Mouse (Mus musculus): ENCODE data around the gene Cxcr1. TPM values are rescaled to one million over a fixed set of nuclear protein-coding genes. Genes with fewer than 3 reads are reported as not detected.

Cxcr1 gene
- not detected for total RNA-seq (2023)

DNA sequence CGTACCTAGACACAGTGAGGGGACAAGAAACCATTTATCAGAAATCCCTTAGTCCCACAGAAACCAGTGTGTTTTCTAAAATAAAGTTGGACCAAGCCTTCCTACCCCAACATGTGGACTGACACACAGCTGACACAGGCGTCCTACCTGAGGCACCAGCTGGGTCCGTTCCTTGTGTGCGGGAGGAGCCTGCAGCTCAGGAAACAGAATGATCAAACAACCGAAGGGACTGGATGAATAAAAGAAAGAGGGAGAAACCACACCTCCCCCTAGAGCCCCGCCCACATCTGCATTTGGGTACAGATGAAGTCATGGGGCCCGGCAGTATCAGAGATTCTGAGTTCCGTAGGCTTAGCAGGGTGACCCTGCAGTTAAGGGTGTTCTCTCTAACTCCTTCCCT lies at the start of gene Cxcr1:
Gene Cxcr1 (minus strand): TSS at position 187 of the 400 bp plus-strand sequence.

DNA sequence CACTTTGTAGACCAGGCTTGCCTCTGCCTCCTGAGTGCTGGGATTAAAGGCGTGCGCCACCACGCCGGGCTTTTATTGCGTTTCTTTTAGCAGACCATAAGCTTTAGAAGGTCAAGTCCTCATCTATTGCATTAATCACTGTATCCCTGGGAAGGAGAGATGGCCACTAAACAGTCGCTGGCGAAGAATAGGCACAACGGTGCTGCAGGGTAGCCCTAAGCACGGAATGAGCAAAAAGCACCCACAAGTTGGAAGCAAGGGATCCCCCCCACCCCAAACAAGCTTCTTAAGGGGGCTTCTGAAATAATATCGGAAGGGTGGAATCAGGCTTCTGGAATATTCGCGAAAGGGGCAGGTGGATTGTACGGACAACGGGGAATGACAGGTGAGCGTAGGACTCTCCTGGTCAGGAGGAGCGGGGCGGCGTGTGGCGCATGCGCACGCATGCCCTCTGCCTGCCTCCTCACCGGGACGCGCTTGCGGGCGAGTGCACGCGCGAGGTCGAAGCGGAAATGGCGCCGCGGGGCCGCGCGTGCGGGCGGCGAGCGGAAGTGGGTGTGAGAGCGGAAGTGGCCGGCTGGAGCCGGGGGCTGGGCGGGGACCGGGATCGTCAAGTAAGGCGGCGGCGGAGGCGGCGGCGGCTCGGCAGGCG lies 41.6 kb upstream of the Cxcr1 start, which contains the start of gene Arpc2:
Gene Arpc2 (plus strand): TSS at position 147 of the 652 bp plus-strand sequence.

DNA sequence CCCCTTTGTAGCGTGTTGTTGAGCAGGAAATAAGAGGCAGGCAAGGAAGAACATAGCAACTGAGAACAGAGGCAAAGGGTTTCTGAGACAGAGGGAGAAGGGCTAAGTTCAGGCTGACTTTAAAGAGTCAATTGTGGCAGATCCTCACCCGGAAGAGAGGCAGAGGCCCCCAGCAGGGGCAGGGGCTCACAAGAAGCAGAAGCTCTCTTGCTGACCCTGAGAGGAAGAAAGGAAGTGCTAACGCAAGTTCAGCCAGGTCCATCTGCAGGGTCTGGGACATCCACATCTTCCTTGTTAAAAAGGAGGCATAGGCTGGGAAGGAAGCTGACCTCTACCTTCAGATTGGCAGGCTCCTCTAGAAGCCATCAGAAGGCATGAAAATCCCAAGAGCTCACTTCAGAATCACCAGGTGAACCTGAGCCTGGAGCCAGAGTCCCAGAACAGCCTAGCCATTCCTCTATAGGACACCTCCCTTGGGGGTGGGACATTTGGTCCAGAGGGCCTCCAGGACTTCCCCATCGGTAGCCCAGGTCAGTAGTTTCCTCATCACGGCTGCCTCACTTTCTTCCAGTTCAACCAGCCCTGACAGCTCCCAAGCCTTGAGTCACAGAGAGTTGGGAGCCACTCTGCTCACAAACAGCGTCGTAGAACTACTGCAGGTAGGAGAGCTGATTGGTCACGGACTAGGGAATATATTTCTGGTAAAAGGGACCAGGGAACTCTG lies 40.8 kb downstream of the Cxcr1 start, which contains the start of gene Cxcr2:
Gene Cxcr2 (plus strand): TSS at position 529 of the 724 bp plus-strand sequence.

Other genes starting within 250 kb of the Cxcr1 start
- 31.1 TPM for gene Tns1, start 70.2 kb downstream of the Cxcr1 start, total RNA-seq (2023)
- 0.41 TPM for gene Rufy4, start 69.1 kb downstream of the Cxcr1 start, total RNA-seq (2023)
- gene Cxcr2, start 40.6 kb downstream of the Cxcr1 start, total RNA-seq (2023) = 0.73 TPM
- gene Arpc2, start 41.5 kb upstream of the Cxcr1 start, total RNA-seq (2023) = 377 TPM
- gene Gpbar1, start 83.9 kb upstream of the Cxcr1 start, total RNA-seq (2023) = 0.73 TPM
- gene Aamp, start 90.1 kb upstream of the Cxcr1 start, total RNA-seq (2023) = 166 TPM
- 15.7 TPM for gene Pnkd, start 90.3 kb upstream of the Cxcr1 start, total RNA-seq (2023)
- gene Tmbim1, start 111.0 kb upstream of the Cxcr1 start, total RNA-seq (2023) = 0.91 TPM
- not detected for gene Catip, start 167.5 kb upstream of the Cxcr1 start, total RNA-seq (2023)
- gene Slc11a1, start 180.6 kb upstream of the Cxcr1 start, total RNA-seq (2023) = 3.2 TPM
- 93.9 TPM for gene Ctdsp1, start 196.9 kb upstream of the Cxcr1 start, total RNA-seq (2023)
- gene Vil1, start 214.7 kb upstream of the Cxcr1 start, total RNA-seq (2023) = 2.2 TPM

All from CD4-positive naive resting alpha-beta T cell, adult 76 days (primary cell).